Mouse (Mus musculus) urinary bladder, postnatal 14 days (tissue): Measurements from ENCODE around the gene Ffar1.

Source experiments
- DNase-seq: peaks from one replicate; pipeline ENCODE4 v3.0.0; 2021; ENCODE audit warnings: low spot score

The Ffar1 gene

DNA sequence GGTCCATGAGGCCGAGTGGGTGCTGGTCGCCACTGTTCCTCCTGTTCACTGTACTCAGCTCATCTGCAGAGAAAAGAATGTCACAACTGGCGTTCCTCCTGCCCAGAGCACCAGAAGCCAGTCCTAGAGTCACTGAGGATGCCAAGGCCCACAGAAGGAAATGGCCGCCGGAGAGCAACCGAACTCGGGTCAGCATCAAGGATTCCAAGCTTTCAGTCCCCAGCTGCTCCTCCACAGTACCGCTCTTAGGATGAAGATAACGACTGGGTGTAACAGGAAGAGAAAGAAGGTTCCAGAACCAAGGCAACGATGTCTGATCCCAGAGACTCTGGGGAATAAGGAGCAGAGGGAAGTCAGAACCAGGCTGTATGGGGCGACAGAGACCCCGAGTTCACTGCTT lies at the start of gene Ffar1:
Gene Ffar1, minus strand, starts transcription at position 101 of the 400 bp plus-strand sequence.
- DNase-seq = no peak

DNA sequence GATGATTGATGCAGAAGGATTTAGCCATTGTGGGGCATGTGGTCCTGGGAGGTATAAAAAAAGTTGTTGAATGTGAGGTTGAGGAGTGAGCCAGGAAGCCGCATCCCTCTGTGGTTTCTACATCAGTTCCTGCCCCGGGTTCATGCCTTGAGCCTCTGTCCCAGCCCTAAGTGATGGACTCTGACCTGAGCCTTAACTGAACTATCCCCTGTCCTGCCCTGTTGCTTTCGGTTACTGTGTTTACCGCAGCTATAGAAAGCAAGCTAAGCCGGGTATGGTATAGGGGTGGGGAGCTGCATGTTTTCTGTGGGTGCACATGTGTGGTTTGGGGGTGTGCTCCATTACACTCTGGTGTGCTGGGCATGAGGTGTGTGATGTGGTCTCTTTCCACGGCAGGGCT lies 48.4 kb upstream of the Ffar1 start:
- no peak for DNase-seq

DNA sequence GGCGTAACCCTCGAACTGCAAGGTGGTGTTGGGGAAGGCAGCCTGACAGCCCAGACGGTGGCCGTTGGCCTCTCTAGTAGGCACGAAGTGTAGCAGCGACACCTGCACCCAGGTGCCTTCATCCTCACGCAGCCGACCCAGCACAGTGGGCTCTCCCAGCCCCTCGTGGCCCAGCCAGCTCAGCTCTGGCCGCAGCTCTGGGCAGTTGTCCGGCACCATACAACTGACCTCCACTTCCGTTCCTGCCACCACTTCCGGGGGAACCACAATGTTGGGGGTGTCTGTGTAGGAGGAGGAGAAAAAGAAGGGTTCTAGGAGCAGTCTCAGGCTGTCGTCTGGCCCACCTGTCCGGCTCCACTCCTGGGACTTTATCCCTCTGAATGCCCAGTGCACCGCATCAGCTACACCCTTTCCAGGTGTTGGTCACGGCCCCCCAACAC lies 47.6 kb upstream of the Ffar1 start:
- DNase-seq = no peak

DNA sequence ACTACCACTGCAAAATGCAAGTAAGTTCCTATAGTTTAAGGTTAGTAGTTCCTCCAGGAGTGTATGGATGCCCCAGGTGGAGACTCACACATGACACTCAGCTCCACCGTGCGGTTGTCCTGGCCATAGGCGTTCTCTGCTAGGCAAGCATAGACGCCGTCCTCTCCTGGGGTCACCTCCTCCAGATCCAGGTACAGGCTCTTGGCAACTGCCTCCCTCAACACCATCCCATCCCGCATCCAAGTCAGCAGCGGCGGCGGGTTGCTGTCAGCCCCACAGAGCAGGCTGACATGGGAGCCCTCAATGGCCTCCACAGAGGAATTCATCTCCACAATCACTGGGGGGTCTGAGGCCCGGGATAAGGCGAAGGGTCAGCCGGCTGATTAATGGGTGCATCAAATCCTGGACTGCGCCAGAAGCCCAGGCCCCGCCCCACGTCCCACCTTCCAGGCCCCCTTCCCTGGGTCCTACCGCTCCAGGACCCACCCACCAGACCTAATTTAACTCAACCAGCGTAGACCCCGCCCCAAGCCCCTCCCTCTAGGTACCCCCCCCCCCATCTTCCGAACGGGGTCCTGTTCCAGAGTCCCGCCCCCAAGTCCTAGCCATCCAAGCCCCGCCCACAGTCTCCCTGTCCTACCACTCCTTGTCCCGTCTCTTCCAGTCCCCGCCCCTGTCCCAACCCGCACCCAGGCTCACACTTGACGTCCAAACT lies 47.1 kb upstream of the Ffar1 start:
- DNase-seq = no peak

DNA sequence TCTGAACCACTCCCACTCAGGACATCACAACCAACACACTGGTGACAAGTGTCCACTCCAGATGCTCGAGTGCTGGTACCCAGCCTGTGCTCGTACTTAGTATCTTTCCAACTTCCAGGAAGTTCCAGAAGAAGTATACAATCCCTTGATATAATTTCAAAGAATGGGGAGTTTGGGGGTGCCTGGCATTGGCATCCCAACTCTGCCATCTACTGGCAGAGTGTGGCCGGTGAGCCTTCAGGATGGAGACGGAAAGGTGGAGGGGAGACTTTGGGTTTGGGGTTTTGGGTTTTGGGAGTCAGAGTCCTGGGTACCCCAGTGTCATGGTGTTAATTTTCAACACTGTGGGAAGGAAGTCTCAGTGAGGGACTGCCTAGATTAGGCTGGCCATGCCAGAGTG lies 42.7 kb upstream of the Ffar1 start:
- no peak for DNase-seq

DNA sequence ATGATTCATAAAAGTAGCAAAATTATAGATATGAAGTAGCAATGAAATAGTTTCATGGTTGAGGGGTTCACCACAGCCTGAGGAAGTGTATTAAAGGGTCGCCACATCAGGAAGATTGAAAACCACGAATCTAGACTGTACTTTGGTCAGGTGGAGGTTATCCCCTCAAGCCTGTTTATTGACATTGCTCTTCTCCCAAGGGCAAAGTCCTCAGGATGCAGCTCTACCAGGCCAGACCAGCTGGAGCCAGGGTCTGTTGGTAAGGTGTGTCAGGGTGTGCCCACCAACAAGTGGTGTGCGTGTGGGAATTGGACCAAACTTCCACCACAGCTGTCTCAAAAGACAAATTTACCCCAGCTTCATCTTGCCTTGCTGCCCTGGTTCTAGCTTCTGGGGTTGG lies 33.9 kb upstream of the Ffar1 start:
- no peak for DNase-seq

DNA sequence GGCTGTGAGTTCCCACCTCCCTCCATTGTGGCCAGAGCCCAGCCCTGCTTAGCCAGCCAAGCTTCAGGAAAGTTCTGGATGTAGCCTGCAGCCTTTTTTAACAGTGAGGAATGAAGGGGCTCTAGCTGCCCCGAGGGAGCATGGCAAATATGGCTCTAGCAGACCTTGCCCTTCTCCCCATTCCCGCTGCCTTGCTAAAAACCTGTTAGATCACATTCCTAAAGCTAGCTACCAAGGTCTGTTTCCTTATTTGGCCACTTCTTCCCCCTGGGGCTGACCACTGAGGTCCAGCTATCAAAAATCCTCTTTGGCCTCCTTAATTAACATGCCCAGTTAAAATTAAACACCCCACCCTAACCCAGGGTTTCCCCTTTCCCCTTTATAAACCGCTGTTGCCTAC lies 31.2 kb upstream of the Ffar1 start:
- peak; percentile 19 for DNase-seq

DNA sequence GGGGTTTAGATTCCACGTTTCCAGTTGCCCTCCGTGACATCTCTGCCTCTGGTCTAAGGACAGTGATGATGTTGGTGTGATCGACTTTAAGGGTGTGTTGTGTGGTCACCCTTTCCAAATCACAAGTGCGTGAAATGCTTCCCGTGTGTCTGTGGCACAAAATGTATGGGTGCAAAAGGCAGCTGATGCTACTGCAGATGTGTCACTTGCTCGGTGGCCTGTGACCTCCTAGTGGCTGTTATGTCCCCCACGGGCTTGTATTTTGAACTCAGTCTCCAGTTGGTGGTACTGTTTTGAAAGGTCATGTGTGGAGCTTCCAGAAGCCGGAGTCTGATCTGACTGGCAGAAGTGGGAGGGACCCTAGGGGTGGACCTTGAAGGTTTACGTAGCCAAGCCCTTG lies 30.4 kb upstream of the Ffar1 start:
- no peak for DNase-seq

DNA sequence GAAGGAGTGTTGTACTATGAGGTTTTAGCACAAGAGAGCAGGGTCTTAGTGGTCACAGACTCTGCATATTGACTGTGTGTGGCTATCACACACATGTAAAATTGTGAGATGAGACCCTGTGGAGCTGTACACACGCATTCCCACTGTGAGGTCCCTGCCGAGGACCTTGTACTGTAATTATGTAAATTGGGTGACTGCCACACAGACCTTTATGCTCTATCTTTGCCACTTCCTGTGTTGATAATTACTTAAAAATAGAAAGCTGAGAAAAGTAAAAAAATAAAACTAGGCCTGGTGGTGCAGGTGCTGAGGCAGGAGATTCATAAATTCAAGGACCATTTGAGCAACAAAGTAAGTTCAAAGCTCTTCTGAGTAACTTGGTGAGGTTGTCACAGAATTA lies 29.3 kb upstream of the Ffar1 start:
- DNase-seq = no peak

DNA sequence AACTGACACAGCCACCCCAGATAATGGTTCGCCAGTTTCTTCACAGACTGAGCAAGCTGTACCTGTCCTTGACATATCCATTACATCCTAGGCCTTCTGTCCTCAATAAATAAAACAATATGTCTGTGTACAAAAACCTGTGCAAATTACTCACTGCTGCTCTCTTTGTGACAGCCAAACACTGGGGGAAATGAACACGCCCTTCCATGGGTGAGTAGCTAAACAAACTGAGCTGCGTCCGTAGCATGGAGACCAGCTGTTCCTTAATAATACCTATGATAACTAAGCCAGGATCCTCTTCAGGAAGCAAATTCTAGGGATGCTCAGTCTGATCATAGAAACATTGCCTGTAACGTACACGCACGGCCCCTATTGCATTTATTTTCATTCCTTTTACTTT lies 27.4 kb upstream of the Ffar1 start:
- no peak for DNase-seq

DNA sequence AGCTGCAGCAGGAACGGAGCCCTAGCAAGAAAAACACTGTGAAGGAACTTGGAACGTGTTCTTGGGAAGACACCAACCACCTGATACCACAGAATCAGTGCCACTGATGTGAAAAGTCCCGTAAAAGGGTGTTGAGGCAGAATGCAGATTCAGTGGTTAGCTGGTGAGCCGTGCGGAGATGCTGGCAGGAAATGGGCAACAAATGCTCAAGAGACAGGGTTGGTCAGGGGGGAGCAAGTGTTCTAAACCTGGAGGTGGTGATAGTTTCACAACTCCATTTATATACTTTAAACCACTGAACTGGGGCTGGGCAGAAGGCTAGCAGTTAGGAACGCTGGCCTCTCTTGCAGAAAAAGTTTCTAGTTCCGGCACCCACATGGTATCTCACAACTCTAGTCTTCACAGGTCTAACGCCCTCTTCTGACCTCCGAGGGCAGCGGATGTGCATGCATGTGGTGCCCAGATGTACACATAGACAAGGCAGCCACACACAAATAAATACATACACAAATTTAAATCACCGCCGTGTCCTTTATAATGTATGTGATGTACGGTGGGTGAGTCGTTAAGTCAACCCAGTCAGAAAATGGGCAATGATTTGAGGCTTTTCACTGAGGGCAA lies 26.3 kb upstream of the Ffar1 start:
- DNase-seq = no peak

DNA sequence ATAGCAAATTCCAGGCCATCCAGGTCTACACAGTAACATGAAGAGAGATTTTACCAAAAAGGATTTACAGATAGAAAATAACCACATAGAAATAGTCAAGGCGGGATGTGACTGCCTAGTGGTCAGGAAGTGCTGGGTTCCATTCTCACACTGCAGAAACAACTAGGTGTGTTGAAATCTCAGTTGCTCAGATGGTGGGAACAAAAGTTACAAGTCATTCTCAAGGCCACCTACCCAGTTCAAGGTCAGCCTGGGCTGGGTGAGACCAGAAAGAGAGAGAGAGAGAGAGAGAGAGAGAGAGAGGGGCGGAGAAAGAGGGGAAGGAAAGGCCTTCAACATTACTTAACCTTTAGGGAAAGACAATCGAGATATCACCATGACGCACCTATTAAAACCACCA lies 25.5 kb upstream of the Ffar1 start:
- DNase-seq = no peak

DNA sequence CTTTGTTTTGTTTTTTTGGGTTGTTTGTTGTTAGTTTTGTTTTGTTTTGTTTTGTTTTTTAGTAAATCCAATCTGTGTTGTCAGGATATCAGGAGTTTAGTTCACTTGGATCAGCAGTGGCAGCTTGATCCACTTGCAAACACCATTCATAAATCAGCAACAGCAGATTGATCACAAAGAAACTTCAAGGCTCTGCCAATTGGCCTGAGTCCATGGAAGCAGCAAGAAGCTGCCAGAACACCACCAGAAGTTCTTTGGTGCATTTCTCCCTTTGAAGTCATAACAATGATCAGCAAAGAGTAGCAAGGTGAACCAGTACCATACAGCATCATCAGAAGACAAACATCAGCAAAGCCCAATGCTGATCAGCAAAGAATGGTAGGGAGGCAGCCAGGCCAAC lies 22.7 kb upstream of the Ffar1 start:
- no peak for DNase-seq

DNA sequence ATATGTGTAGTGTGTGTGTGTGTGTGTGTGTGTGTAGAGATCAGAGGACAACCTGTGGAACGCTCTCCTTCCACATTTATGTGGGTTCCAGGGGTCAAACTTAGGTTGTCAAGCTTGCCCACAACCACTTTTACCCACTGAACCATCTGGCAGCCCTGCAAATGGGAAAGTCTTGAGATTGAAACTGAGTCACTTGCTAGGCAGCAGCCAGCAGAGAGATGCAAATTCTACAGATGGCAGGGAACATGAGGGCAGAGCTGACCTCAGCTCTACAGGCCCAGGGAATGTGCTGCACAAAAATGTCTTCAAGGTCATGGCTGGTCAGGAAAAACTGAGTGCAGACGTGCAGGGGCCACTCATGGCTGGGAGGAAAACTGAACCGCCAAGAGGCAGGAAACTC lies 20.0 kb upstream of the Ffar1 start:
- DNase-seq = no peak

DNA sequence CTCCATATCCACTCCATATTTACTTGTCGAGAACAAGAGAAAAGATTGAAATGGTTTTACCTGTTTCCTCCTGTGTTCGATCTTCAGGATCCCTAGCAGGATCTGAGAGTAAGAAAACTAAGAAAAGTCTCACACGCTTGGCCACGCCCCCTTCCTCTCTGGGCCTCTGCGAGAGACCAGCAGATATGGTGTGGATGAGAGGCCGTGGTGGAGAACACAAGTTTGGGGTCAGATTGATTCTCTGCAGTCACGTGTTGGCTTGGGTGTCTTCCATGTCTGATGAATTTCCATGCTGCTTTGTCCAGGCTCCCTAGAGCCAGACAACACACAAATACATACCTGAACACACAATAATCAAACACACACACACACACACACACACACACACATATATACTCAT lies 18.8 kb upstream of the Ffar1 start, which contains the start of gene Cd22:
Gene Cd22, minus strand, starts transcription at position 167 of the 400 bp plus-strand sequence.
- DNase-seq = no peak

DNA sequence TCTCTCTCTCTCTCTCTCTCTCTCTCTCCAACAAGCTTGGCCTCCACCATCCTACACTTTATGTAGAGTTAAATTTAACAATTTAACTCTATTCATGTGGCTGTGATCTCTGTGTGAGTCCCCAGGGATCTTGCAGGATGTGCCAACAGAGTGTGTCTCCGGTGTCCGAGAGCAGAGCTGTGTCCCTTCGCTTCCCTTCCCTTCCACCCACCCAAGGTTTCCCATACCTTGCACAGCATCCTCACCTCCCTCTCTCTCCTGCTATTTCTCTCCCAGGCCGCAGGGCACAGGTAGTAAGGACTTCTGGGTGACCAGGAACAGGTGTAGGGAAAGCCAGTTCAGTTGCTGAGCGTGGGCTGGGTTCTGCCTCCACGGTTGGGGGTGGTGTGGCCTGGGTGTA lies 17.6 kb upstream of the Ffar1 start:
- no peak for DNase-seq

DNA sequence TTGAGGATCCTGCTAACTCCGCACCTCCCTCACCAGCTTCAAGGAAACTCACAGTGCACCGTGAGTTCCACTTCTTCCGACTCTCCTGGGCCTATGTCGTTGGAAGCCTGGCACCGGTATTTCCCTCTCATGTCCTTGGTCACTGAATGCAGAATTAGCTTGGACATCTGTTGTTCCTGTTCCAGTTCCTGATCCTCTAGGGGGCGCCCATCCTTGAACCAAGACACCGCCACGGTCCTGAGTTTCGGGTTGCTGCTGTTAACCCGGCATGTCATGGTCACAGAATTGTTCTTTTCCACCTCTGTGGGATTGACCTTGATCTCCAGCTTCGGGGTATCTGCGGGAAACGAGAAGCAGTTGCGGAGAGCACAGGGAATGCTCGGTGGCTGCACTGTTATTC lies 11.7 kb upstream of the Ffar1 start:
- peak; percentile 85 for DNase-seq

DNA sequence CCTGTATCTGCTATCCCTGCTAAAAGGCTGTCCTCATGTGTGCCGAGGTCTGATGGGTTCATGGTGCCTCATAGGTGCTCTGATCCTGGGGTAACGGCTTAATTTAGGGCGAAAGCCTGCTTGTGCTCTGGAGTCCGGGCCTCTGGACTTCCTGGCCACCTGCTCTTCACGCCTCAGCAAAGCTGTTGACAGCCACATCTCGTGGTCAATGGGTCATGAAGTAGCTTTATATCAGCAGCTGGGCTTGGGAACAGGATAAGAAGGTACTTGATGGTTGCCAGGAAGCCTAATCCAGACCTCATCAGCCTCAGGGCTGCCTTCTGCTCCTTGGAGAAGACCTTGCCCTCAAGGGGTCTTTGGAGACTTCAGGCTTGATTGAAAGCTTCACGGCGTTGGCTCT lies 2.0 kb upstream of the Ffar1 start:
- DNase-seq = no peak

DNA sequence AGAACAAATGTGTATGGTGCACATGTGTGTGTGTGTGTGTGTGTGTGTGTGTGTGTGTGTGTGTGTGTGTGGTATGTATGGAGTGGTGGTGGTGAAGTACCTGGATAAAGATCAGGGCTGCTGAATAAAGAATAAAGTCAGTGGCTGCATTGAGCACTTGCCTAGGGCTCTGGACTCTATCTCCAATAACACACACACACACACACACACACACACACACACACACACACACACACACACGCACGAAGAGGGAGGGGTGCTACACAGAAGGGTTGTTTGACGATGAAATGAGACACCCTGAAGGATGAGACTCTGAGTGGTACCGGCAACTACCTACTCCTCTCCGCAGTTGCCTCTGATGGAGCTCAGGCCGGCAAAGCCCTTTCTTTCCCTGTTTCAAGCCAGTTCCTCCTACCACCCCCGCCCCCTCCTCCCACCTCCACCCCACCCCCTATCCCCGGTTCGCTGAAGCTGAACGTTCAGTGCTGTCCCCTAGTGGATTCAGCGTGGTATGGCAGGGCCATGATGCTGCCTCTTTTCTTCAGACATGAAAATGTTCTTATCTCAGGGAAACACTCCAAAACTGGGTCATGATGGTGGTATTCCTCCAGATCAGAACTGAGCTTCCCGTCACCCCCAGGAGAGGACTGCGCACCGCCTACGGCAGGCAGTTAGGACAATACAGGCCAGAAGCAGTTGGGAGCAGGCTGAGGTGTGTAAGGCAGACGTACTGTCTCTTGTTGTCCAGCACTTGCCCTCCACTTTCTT lies 1.5 kb downstream of the Ffar1 start:
- peak; percentile 56 for DNase-seq

DNA sequence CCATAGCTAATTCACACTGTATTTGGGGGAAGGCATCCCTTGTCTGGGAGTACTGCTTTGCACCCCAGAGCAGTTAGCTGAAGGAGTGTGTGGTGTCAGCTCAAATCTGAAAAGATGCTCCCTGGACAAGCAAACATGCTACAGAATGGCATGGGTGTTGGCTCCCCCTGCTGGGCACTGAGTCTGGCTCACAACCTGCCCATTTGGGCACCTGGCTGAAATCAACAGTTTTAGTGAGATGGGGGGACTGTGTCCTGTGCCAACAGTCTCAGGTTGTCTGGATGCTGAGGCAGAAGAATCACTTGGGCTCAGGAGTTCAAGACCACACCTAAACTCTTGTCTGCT lies 2.1 kb downstream of the Ffar1 start:
- DNase-seq = peak; percentile 84

DNA sequence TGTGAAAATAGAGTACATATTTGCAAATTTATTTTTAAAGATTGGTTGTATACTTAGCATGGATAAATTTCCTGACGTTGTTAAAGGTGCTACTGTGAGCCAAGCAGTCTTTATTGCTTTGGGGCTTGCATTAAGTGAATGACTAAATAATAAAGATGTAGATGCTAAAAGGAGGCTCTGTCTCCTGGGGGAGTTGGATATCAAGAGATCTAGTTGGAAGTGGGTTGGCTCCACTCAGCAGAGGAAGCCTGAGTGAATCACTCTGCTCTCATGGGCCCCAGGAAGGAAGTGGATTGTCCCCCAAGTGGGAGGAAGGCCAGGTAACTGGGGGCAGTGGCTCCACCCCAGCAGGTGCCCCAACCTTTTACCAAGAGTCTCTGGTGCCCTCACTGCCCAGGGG lies 3.6 kb downstream of the Ffar1 start:
- no peak for DNase-seq

DNA sequence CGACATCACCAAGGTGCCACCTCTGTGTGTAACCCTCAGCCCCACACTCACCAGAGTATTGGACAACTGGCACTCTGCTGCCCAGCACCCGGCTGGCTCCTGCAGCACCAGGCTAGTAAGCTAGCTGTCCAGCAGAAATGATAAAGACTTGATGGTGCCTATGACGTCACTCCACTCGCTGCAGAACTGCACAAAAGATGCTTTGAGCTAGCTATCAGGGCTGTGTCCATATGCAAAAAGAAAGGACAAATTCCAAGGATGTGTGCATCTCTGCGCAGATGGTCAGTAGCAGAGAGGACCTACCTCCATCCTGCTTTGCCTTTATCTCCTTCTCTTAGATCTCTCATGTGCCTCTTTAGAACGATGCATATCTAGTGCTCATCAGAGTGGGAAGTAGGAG lies 5.3 kb downstream of the Ffar1 start, which contains the start of gene Ffar3:
Gene Ffar3, minus strand, starts transcription at position 101 of the 400 bp plus-strand sequence.
- no peak for DNase-seq

DNA sequence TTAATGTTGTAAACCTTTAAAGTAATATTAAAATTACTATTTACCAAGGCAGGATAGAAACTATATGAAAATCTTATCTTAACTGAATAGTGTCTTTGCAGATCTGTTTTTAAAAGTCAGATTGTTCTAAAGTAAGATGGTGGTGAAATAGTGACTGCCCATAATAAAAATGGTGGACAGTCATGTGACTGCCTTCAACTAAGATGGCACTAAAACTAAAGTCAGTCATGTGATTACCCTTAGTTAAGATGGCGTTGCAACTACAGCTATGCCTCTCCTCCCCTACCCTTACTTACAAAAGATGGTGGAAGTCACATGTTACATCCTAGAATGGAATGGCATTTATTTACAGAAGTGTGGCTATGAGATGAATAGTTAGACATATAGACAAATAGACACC lies 9.9 kb downstream of the Ffar1 start:
- no peak for DNase-seq
